Mouse (Mus musculus) spleen, adult 12 weeks (tissue): Measurements from ENCODE around the gene 2310034G01Rik.

Experiments
- DNase-seq: peaks from one replicate; pipeline ENCODE4 v3.0.0; 2022; ENCODE audit warnings: low spot score

2310034G01Rik gene

DNA sequence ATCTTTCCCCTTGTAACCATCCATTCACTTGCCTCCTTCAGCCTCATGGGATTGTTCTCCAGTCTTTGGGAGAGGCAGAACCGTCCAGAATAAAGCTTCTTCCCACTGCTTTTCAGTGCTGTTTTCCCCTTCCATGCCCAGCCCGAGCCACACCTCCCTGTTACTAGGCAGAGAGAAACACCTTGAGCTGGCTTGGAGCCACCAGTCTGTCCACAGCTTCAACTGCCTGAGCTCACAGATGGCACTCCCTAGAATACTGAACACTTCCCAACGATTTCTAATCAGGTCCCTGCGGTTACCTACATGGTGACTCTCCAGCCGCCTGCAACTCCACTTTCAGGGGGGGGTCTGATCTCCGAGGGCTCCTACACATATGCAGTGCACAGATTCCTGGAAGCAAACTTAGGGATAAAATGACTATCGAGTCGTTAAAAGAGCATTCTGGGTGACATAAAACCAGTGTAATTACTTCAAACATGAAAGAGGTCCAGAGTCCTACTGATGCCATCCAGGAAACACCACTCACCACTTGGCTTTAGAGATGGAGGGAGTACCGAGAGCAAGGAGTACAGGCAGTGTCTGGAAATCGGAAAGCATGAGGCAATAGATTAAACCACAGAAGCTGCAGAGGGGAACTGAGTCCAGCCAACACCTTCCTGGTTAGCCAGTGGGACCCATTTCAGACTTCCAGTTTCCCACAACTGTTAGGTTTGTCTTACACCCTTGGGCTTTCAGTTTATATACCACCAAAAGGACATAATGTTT, at the start of gene 2310034G01Rik:
TSS of gene 2310034G01Rik (minus strand) at position 135 of the 765 bp plus-strand sequence.
- DNase-seq = no peak

- DNase-seq = no peak
Observed at GRCm38 (mm10) chr19:46399886-46400285, 49.8 kb upstream of the 2310034G01Rik start.

DNA sequence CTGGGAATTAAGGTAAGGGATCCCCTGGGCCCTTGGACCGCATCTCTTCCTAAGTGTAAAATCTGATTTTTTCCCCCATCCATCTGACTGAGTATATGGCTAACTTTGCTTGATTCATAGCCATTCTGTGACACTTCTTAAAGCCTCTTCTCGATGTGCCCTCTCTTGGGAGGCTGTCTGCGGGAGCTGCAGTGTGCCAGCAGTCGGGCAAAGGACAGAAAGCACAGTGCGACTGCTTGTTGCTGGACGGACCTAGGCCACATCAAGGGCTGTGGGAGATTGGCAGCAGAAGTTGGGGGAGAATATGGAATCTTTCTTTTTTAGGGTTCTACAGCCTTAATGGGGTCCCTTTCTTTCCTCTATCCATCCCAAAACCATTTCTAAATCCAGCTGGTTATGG, 49.3 kb upstream of the 2310034G01Rik start:
- no peak for DNase-seq

DNA sequence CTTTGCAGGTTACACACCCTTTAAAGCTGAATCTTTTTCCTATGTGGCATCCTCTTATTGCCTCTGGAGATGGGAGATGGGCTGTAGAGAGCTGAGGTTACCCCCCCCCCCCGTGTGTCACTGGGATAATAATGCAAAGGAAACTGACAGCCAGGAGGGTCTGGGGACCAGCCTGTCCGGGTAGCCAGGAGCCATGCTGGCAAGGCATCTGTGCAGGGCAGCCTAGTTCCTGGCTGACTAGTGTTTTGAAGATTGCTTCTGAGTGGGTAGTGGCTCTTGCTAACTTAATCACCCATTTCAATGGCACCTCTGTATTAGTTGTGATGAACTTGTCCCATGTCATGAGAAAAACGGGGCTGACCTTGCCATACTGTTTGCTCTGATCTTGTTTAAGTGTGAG, 48.3 kb upstream of the 2310034G01Rik start:
- DNase-seq = no peak

DNA sequence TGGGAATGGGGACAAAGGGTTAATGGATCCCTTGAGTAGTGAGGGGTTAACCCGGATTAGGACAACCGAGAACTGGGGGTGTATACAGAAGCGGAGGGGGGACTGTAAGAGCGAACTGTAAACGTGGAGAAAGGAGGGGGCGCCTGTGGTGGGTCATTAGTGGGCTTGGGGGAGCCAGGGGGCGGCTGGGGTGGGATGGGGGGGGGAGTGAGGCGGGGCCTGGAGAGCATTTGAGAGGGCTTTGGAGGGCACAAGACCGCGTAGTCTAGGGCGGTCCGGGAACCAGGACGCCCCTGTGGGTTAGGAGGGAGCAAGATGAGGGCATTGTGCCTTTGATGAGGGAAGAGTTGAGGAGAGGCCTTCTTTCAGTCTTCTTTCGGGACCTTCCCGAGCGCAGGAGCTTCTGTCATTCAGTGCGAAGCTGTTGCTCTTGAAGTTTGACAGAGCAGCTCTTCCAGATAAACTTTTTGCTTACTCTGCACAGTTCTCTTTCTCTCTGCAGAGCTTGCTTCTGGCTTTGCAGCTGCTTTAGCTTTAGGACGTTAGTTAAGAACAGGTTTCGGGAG, 47.4 kb upstream of the 2310034G01Rik start:
- DNase-seq = no peak

- DNase-seq = peak; percentile 96
Observed at GRCm38 (mm10) chr19:46396686-46397435, 46.8 kb upstream of the 2310034G01Rik start, which contains the start of gene Sufu. TSS of gene Sufu (plus strand) at chr19:46396896.

DNA sequence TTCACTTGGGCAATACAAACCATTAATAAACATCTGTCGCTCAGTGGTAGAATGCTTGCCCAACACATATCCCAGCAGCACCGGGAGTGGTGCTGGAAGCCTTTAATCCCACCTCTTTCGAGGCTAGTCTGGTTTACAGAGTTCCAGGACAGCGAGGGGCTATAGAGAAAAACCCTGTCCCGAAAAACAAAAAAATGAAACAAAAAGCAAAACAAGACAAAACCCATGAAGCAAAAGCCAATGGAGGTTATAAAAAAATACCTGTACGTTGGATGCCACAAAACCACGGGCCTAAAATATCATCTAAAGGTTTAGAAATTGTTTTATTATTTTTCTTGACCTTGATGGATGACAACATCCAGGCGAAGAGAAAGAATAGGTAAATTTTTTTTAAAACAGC, 46.0 kb upstream of the 2310034G01Rik start:
- DNase-seq = no peak

DNA sequence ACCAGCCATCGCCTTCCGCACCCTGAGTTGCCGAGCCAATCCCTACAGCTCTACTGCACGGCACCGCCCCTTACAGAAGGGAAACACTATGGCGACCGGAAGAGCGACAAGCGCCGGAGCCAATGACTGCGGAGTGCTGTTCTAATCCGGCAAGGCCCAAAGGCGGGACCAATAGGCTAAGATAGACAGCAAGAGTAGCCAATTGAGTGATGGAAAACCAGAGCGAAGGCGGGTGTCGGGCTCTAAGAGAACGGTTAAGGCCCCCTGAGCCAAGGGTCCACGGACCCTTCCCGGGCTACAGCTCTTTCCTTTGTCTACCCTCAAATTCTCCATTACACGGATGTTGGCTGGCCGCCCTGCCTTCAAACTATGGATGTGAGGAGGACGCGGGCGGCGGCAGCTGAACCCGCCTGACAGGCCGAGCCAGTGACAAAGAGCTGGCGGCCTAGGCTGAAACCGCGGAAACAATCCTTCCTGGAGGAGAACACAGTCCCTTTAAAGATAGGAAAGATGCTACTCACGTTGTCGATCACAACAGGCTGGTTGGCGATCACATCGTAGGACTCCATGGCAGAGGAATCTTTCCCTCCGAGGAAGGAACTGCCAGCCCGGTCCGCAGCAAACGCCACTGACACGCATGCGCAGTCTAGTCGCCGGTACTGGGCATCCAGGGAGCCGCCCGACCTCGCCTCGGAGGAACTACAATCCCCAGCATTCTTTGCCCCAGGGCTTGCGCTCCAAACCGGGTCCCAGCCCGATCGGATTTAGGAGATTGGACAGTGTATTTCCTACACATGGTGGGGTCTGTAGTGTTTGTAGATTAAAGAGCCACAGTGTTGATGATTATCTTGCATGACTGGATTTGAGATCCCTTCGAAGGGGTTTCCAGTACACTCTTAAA, 45.3 kb upstream of the 2310034G01Rik start, which contains the start of gene Actr1a:
TSS of gene Actr1a (minus strand) at position 640 of the 901 bp plus-strand sequence.
- DNase-seq = peak; percentile 96

GRCm38 (mm10) chr19:46394712-46395108, 44.6 kb upstream of the 2310034G01Rik start:
- DNase-seq = peak; percentile 14

DNA sequence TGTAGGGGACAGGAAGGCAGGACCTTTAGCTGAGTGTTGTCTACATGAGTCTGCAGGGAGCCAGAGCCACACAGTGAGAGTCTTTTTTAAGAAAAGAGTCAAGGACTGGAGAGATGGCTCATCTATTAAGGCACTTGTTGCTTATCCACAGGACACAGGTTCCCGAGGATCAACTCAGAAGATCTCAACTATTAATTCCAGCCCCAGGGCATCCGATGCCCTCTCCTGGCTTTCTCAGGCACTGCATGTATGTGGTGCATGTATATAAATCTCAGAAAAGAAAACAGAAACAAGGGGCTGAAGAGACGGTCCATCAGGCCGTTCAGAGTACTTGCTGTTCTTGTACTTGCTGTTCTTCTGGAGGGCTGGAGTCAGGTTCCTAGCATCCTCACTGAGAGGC, 41.9 kb upstream of the 2310034G01Rik start:
- no peak for DNase-seq

DNA sequence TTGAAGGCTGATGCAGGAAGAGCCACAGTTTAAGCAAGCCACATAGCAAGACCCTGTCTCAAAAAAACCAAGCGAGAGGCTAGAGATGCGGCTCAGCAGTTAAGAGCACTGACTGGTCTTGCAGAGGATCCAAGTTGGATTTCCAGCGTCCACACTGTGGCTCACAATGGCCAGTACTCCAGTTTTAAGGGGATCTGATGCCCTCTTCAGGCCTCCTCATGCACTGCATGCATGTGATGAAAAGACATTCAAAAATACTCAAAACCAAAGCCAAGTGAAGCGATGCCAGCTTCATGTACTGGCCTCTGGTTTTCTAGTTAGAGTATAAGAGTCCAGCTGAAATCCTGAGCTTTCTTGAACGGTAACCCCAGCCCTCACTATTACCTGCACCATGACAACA, 39.8 kb upstream of the 2310034G01Rik start:
- DNase-seq = no peak

DNA sequence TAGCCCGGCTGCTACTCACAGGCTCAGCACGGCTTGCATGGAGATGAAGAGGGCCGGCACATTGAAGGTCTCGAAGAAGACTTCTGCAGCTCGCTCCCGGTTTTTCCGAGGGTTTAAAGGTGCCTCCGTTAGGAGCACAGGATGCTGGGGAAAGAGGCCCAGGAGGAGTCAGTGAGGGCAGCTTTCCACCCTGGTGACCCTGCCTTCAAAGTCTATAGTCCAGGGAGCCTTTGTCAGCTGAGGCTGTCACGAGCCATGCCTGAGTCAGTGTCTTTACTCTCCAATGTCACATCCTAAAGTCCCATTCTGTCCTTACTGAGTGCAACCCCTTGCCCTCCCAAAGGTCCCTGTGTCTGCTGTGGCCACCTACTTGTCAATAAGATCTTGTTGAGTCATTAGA, 32.2 kb upstream of the 2310034G01Rik start:
- DNase-seq = no peak

GRCm38 (mm10) chr19:46375891-46376290, 25.8 kb upstream of the 2310034G01Rik start:
- no peak for DNase-seq

GRCm38 (mm10) chr19:46375489-46375888, 25.4 kb upstream of the 2310034G01Rik start:
- no peak for DNase-seq

DNA sequence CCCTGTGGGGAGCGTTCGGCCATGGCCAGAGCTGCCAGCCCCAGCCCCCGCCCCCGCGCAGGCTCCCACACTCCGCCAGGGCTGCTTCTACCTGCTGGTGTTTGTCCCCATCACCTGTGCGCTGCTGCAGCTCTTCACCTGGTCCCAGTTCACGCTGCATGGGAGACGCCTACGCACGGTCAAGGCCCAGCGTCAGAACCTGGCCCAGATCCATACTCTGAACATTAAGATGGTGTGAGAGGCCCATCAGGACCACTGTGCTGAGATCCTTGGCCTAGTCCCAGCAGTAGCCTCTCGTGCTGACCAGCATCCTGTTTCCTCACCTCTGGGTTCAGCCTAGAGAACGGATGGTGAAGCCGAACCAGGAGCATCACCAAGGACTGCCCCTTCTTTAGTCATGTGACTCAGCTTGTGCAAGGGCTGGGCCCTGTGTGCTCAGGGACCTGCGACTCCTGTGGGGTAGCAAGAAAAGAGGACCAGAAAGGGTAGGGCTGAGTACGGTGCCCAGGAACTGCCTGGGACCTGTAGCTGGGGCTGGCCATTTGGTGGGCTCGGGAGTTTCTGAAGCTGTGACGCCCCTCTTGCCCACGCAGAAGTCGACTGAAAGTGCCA, 24.5 kb upstream of the 2310034G01Rik start:
- no peak for DNase-seq

DNA sequence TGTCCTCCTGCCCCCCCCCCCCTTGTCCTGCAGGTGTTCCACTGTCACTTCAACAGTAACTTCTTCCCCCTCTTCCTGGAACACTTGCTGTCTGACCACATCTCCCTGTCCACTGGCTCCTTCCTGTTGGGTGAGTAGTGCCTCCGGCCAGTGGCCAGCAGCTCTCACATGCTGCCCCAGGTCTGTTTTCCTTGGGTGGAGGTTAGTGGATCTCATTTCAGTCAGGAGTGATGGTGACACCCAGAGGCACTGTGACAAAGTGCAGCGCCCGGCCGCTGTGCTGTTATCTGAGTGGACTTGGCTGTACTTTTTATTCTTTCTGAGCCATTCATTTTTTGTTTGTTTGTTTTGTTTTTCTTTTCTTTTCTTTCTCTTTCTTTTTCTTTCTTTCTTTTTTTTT, 19.1 kb upstream of the 2310034G01Rik start:
- no peak for DNase-seq

- no peak for DNase-seq
Observed at GRCm38 (mm10) chr19:46367798-46368590, 17.9 kb upstream of the 2310034G01Rik start.

GRCm38 (mm10) chr19:46363294-46364009, 13.3 kb upstream of the 2310034G01Rik start:
- no peak for DNase-seq

GRCm38 (mm10) chr19:46362104-46362503, 12.0 kb upstream of the 2310034G01Rik start:
- DNase-seq = no peak

DNA sequence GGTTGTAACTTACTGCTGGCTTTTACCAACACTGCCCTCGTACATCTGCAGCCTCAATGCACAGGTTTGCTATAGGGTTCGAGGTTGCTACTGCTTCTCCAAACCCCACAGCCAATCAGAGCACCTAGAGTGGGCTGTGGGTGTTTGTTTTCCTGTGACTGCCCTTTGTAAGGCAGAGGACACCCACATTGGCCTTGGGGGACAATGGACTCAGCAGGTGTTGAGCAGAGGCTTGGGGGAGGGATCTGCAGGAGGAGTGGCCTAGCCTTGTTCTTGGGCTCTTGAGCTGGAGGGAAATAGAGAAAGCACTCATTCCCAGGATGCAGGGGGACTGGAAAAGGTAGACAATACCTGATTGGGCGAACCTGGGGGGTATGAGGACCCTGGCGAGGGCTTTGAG, 8.3 kb upstream of the 2310034G01Rik start:
- DNase-seq = no peak
